Mouse (Mus musculus) midbrain, embryonic 12.5 days (tissue): ENCODE data around the gene Mettl8. TPM values are rescaled to one million over a fixed set of nuclear protein-coding genes. Genes with fewer than 3 reads are reported as not detected.

ENCODE experiments used
- ATAC-seq: fragments of 200-750 bp; cut with Nextera tagmentation; 2 replicates; pipeline ENCODE4 v1.8.0; 2017; ENCODE audit warnings: low read depth, moderate TSS enrichment, moderate library complexity; ENCODE audit not compliant: low FRiP score
- H3K27ac ChIP-seq: fragments of 300-500 bp; sonication (generic); replicated peaks from 2 replicates; pipeline ENCODE4 v1.5.1; 2016; ENCODE audit warnings: mild to moderate bottlenecking
- H3K27me3 ChIP-seq: fragments of 300-500 bp; sonication (generic); 2 replicates; pipeline ENCODE4 v1.6.1; 2016; ENCODE audit warnings: mild to moderate bottlenecking
- H3K36me3 ChIP-seq: fragments of 300-500 bp; sonication (generic); 2 replicates; pipeline ENCODE4 v1.6.1; 2016
- H3K4me1 ChIP-seq: fragments of 300-500 bp; sonication (generic); 2 replicates; pipeline ENCODE4 v1.6.1; 2016
- H3K4me2 ChIP-seq: fragments of 300-500 bp; sonication (generic); replicated peaks from 2 replicates; pipeline ENCODE4 v1.6.1; 2016; ENCODE audit warnings: mild to moderate bottlenecking, moderate library complexity
- H3K4me3 ChIP-seq: fragments of 300-500 bp; sonication (generic); 2 replicates; pipeline ENCODE4 v1.5.1; 2016; ENCODE audit warnings: mild to moderate bottlenecking
- H3K9ac ChIP-seq: fragments of 300-500 bp; sonication (generic); replicated peaks from 2 replicates; pipeline ENCODE4 v1.6.1; 2016; ENCODE audit warnings: mild to moderate bottlenecking, moderate library complexity
- H3K9me3 ChIP-seq: fragments of 300-500 bp; sonication (generic); 2 replicates; pipeline ENCODE4 v1.6.1; 2016; ENCODE audit warnings: mild to moderate bottlenecking
- WGBS: fragments of 180-500 bp; shearing (Covaris S2); methylation state at CpG from one replicate; pipeline ENCODE4 v1.1.7; 2016; 5-methylcytosine and 5-hydroxymethylcytosine counted together
- polyA plus RNA-seq: library from polyadenylated mRNA; unstranded; fragments of >200 nt; fragmentation: Nextera tagmentation; extraction: Ambion mirVana; gene quantifications from 2 replicates; pipeline ENCODE4 v1.2.1, GENCODE M21; 2016

Mettl8 gene
- polyA plus RNA-seq, 1 experiment from 2014 or later = 19.9 TPM

- 87% methylated on average over 4 of the region's 4 CpGs for WGBS
- no peaks in the 10 kb centered on the region for H3K36me3 ChIP-seq
Observed at GRCm38 (mm10) chr2:71004354-71004753, 51.0 kb downstream of the Mettl8 start.

GRCm38 (mm10) chr2:71002509-71002908, 52.9 kb downstream of the Mettl8 start:
- Histone ChIP-seq H3K4me3 (no peak overlapping the region), H3K27ac (no peak overlapping the region), H3K9ac (no peak overlapping the region), H3K4me1 (no peaks in the 10 kb centered on the region), H3K9me3 (no peaks in the 10 kb centered on the region), H3K27me3 (no peaks in the 10 kb centered on the region), H3K36me3 (no peaks in the 10 kb centered on the region), H3K4me2 (no peak overlapping the region)
- ATAC-seq = no peak
- 74% methylated on average over 1 of the region's 1 CpGs for WGBS

More at GRCm38 (mm10) chr2:71004354-71004753, 51.0 kb downstream of the Mettl8 start:
- Histone ChIP-seq H3K27me3 (no peaks in the 10 kb centered on the region), H3K4me1 (no peaks in the 10 kb centered on the region), H3K4me3 (no peak overlapping the region), H3K9ac (no peak overlapping the region), H3K4me2 (no peak overlapping the region), H3K9me3 (no peaks in the 10 kb centered on the region), H3K27ac (no peak overlapping the region)
- no peak for ATAC-seq

GRCm38 (mm10) chr2:70998771-70999170, 56.6 kb downstream of the Mettl8 start:
- H3K27me3 ChIP-seq = no peaks in the 10 kb centered on the region
- H3K36me3 ChIP-seq = no peaks in the 10 kb centered on the region
- no peak for ATAC-seq
- no peak overlapping the region for H3K4me3 ChIP-seq
- H3K9me3 ChIP-seq = 0 out of 2 replicates have a peak, but pooled peaks cover 4% of the 10 kb centered on the region
- H3K9ac ChIP-seq = no peak overlapping the region
- WGBS = 90% methylated on average over 2 of the region's 2 CpGs
- no peaks in the 10 kb centered on the region for H3K4me1 ChIP-seq
- no peak overlapping the region for H3K4me2 ChIP-seq
- no peak overlapping the region for H3K27ac ChIP-seq

- no peaks in the 10 kb centered on the region for H3K27me3 ChIP-seq
- no peak for ATAC-seq
- no peaks in the 10 kb centered on the region for H3K4me1 ChIP-seq
Observed at GRCm38 (mm10) chr2:70996438-70996837, 58.9 kb downstream of the Mettl8 start.

GRCm38 (mm10) chr2:70995900-70996299, 59.5 kb downstream of the Mettl8 start:
- Histone ChIP-seq H3K27ac (no peak overlapping the region), H3K4me2 (no peak overlapping the region), H3K36me3 (no peaks in the 10 kb centered on the region), H3K4me3 (no peak overlapping the region), H3K9me3 (0 out of 2 replicates have a peak, but pooled peaks cover 4% of the 10 kb centered on the region), H3K27me3 (no peaks in the 10 kb centered on the region), H3K9ac (no peak overlapping the region), H3K4me1 (no peaks in the 10 kb centered on the region)
- 96% methylated on average over 4 of the region's 4 CpGs for WGBS
- no peak for ATAC-seq

More at GRCm38 (mm10) chr2:70996438-70996837, 58.9 kb downstream of the Mettl8 start:
- no peak overlapping the region for H3K9ac ChIP-seq
- 95% methylated on average over 7 of the region's 7 CpGs for WGBS
- no peak overlapping the region for H3K4me2 ChIP-seq
- no peaks in the 10 kb centered on the region for H3K36me3 ChIP-seq
- H3K27ac ChIP-seq = no peak overlapping the region
- no peak overlapping the region for H3K4me3 ChIP-seq
- 0 out of 2 replicates have a peak, but pooled peaks cover 4% of the 10 kb centered on the region for H3K9me3 ChIP-seq

- Histone ChIP-seq H3K9ac (no peak overlapping the region), H3K9me3 (0 out of 2 replicates have a peak, but pooled peaks cover 4% of the 10 kb centered on the region), H3K27ac (no peak overlapping the region), H3K4me3 (no peak overlapping the region), H3K4me1 (peaks cover 11% of the 10 kb centered on the region), H3K4me2 (no peak overlapping the region), H3K36me3 (no peaks in the 10 kb centered on the region), H3K27me3 (no peaks in the 10 kb centered on the region)
- no peak for ATAC-seq
- WGBS = 90% methylated on average over 3 of the region's 3 CpGs
Observed at GRCm38 (mm10) chr2:70993740-70994139, 61.6 kb downstream of the Mettl8 start.

- Histone ChIP-seq H3K9me3 (0 out of 2 replicates have a peak, but pooled peaks cover 4% of the 10 kb centered on the region), H3K27ac (no peak overlapping the region), H3K36me3 (no peaks in the 10 kb centered on the region), H3K4me2 (no peak overlapping the region), H3K27me3 (no peaks in the 10 kb centered on the region), H3K4me1 (peaks cover 11% of the 10 kb centered on the region), H3K4me3 (no peak overlapping the region), H3K9ac (no peak overlapping the region)
- ATAC-seq = no peak
- 78% methylated on average over 2 of the region's 2 CpGs for WGBS
Observed at GRCm38 (mm10) chr2:70992715-70993114, 62.7 kb downstream of the Mettl8 start.

- Histone ChIP-seq H3K4me3 (no peak overlapping the region), H3K36me3 (no peaks in the 10 kb centered on the region), H3K9me3 (0 out of 2 replicates have a peak, but pooled peaks cover 4% of the 10 kb centered on the region), H3K9ac (no peak overlapping the region), H3K4me2 (no peak overlapping the region), H3K27ac (no peak overlapping the region), H3K27me3 (no peaks in the 10 kb centered on the region), H3K4me1 (peaks cover 11% of the 10 kb centered on the region)
- ATAC-seq = no peak
- WGBS = 79% methylated on average over 4 of the region's 4 CpGs
Observed at GRCm38 (mm10) chr2:70990196-70990595, 65.2 kb downstream of the Mettl8 start.

- ATAC-seq = no peak
- H3K4me3 ChIP-seq = no peak overlapping the region
- WGBS = 68% methylated on average over 17 of the region's 17 CpGs
- H3K9ac ChIP-seq = no peak overlapping the region
- peaks cover 11% of the 10 kb centered on the region for H3K4me1 ChIP-seq
- H3K27ac ChIP-seq = no peak overlapping the region
- no peaks in the 10 kb centered on the region for H3K9me3 ChIP-seq
- H3K4me2 ChIP-seq = no peak overlapping the region
- H3K36me3 ChIP-seq = no peaks in the 10 kb centered on the region
- no peaks in the 10 kb centered on the region for H3K27me3 ChIP-seq
Observed at GRCm38 (mm10) chr2:70989201-70990191, 65.9 kb downstream of the Mettl8 start.

- Histone ChIP-seq H3K27ac (no peak overlapping the region), H3K36me3 (no peaks in the 10 kb centered on the region), H3K9ac (no peak overlapping the region), H3K4me3 (no peak overlapping the region), H3K27me3 (no peaks in the 10 kb centered on the region), H3K9me3 (no peaks in the 10 kb centered on the region), H3K4me1 (no peaks in the 10 kb centered on the region), H3K4me2 (no peak overlapping the region)
- ATAC-seq = no peak
- 89% methylated on average over 5 of the region's 5 CpGs for WGBS
Observed at GRCm38 (mm10) chr2:70978271-70978670, 77.1 kb downstream of the Mettl8 start.

GRCm38 (mm10) chr2:70974769-70975168, 80.6 kb downstream of the Mettl8 start:
- no peak overlapping the region for H3K9ac ChIP-seq
- no peak overlapping the region for H3K4me3 ChIP-seq
- no peaks in the 10 kb centered on the region for H3K36me3 ChIP-seq
- no peaks in the 10 kb centered on the region for H3K9me3 ChIP-seq
- H3K4me2 ChIP-seq = no peak overlapping the region
- 89% methylated on average over 6 of the region's 6 CpGs for WGBS
- H3K27ac ChIP-seq = no peak overlapping the region
- ATAC-seq = no peak
- H3K27me3 ChIP-seq = no peaks in the 10 kb centered on the region
- no peaks in the 10 kb centered on the region; the same call in 1 of the 2 replicates for H3K4me1 ChIP-seq

GRCm38 (mm10) chr2:70972795-70973518, 82.4 kb downstream of the Mettl8 start:
- no peaks in the 10 kb centered on the region for H3K36me3 ChIP-seq
- no peak for ATAC-seq
- H3K9ac ChIP-seq = no peak overlapping the region
- H3K27me3 ChIP-seq = no peaks in the 10 kb centered on the region
- H3K4me3 ChIP-seq = no peak overlapping the region
- no peak overlapping the region for H3K4me2 ChIP-seq
- H3K9me3 ChIP-seq = no peaks in the 10 kb centered on the region
- 66% methylated on average over 16 of the region's 16 CpGs for WGBS
- H3K27ac ChIP-seq = peak overlapping the region; percentile 27
- H3K4me1 ChIP-seq = no peaks in the 10 kb centered on the region; the same call in 1 of the 2 replicates
